Mouse (Mus musculus) G1E (cell line): ENCODE results near the gene Srl.

Experiments
- CTCF ChIP-seq: IDR thresholded peaks from 2 replicates; pipeline ENCODE4 v1.5.1; 2012; ENCODE audit warnings: low read depth, low read length, inconsistent platforms, mixed read lengths
- GATA1 ChIP-seq: IDR thresholded peaks from 2 replicates; pipeline ENCODE4 v1.6.1; 2012; ENCODE audit warnings: borderline replicate concordance, low read length, inconsistent platforms, mixed read lengths
- GATA2 ChIP-seq: IDR thresholded peaks from 2 replicates; pipeline ENCODE4 v1.6.1; 2012; ENCODE audit warnings: low read depth, low read length, inconsistent platforms, borderline replicate concordance
- TAL1 ChIP-seq: conservative IDR thresholded peaks from 2 replicates; pipeline ENCODE4 v1.6.1; 2012; ENCODE audit warnings: low read depth, low read length, inconsistent platforms, mixed read lengths

DNA sequence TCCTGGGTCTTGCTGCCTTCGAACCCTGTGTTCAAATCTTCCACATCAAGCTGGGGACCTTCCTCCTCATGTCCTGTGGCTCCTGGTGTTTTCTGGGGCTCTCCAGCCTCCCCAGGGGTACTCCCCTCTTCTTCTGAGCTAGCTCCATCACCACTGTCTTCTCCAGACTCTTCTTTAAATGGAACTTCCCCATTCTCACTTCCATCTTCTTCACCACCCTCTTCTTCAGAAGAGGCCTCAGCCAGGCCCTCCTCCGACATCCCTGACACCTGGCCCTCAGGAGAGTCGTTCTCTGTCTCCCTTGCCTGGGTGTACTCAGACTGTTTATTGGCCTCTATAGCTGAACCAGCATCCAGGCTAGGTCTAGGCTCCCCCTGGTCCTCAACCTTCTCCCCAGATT lies 45.1 kb downstream of the Srl start:
- TF ChIP-seq CTCF (no peak), TAL1 (no peak), GATA1 (no peak), GATA2 (no peak)
